Mouse (Mus musculus): ENCODE results near the gene Zfand4.
"Not testable (repeated sequence)": the region's sequence is repeated elsewhere in the genome, so short reads cannot be mapped to it uniquely, and the experiment has no call there.

Zfand4 gene

DNA sequence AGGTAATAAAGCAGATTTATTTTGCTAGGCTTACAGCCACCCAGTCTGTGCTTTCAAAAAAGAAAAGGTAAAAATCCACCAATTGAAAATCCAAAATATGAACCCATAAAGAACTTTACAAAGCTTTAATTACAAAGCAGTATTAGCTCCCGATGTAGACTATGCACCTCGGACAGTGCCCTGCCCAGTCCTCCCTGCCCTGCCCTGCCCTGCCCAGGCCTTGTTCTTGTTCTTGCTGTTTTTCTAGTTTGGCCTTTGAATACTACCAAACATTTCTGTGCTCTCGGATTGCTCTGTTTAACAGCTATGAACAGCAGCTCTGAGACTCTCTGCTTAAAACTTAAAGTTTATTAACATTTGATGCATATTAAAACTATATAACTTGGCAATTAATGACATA is 62.6 kb downstream of the Zfand4 start:
- DNase-seq, result no peak

DNA sequence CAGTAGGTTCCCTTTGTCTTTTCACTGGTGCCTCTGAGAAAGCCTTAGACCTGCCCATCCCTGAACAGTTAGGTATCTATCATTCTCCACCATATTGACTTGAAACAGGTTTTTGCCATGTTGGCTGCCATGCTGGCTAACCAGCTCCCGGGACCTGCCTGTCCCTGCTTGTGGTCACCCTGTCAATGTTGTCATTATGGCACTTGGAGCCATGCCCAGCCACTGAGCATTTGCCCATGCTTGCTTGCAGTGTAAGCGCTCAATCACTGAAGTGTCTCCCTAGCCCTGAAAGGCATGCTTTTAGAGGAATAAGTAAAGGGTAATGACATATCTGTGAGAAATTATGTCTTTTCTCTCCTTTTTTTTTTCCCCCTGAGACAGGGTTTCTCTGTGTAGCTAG is 67.4 kb downstream of the Zfand4 start:
- no peak for DNase-seq

DNA sequence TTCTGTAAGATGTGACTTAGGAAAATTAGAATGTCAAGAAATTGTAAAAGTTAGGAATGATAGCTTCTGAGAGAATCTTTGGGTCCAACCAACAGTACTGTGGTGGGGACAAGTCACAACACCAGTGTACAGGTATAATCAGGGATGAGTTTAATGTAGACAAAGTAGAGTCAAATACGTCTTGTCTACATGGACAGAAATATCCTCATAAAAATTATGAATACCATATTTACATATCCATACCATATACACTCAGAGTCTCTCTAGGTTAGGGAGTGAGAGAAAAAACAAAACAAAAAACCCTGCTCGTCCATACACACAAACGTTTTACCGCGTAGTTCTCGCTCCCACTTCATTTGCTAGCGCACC is 73.4 kb downstream of the Zfand4 start:
- no peak for DNase-seq

DNA sequence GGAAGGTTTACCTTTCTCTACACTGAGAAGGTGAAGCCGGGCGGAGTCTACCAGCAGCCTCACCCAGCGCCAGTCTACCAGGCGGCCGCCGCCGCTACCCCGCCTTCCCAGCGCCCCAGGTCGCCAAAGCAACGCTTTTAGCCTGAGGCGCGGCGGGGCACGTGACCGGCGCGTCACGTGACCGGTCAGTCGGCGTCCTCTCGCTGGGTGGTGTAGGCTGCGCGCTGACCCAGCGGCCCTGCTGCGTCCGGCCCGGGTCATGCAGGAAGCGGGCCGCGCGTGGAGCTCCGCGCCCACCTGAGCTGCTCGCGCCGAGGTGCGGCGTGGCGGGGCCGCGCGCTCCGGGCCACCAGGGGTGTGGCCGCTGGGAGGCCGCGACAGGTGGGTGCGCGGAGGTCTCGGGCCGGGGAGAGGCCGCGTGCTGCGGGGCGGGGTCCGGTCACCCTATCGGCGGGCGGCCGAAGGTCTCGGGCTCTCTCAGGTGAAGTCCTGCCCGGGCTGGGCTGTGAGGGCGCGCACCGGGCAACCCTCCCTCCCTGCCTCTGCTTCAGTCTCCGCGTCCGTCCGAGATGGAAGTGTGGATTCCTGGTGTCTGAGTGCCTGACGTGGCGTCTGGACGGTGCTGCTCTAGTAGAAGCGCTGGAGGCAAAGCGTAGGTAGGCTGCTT is 73.9 kb downstream of the Zfand4 start, which contains the start of gene March8:
Gene March8 (plus strand): TSS at position 190 of the 667 bp plus-strand sequence.
- peak; percentile 50 to 53 for DNase-seq

DNA sequence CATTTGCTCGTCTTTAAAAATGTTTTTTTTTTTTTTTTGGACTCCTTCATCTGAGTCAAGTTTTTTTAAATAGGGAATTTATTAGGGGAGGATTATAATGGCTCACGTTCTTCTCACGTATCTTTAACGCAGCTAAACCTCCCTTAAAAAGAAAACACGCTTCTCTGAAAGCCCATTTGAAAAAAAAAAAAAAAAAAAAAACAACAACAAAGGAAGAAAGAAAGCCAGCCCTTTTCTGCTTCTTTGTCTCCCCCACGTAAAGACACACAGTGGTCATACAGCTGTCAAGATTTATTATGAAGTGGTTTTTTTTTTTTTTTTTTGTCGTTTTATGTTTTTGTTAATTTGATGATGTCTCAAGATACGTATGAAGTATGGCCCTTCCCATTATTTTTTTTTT is 74.5 kb downstream of the Zfand4 start:
- no peak for DNase-seq

DNA sequence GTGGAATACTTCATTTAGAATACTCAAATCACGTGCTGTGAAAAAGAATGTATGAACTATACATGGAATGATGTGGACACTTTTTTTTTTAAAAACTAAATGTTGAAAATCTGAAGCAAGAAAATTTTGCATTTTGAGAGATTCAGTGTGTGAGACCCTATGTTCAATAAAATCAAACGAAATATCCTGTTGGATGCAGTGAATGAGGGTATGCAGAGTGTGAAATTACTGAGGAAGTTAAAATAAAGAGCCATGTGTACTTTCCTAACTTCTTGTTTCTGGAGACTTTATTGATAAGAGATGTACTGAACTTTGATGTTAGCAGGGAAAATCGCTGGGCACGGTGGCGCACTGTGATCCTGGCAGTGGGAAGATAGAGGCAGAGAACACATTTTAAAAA is 75.1 kb downstream of the Zfand4 start:
- no peak for DNase-seq

DNA sequence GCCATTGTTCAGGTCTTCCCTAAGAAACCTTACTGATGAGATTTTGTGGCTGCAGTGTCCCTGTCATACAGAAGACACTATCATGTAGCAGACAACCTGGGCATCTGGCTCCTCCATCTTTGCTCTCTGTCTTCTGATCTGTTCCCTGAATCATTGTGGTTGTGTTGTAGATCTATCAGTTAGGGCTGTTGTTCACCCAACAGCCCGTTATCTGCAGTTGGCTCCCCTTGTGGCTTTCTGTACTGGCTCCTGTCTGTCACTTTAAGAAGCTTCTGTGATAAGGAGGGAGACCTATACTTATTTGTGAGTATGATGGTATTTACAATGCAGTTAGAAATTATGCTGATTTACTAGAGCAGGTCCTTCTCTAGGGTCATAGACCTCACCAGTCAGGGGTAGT is 76.5 kb downstream of the Zfand4 start:
- DNase-seq, result no peak

DNA sequence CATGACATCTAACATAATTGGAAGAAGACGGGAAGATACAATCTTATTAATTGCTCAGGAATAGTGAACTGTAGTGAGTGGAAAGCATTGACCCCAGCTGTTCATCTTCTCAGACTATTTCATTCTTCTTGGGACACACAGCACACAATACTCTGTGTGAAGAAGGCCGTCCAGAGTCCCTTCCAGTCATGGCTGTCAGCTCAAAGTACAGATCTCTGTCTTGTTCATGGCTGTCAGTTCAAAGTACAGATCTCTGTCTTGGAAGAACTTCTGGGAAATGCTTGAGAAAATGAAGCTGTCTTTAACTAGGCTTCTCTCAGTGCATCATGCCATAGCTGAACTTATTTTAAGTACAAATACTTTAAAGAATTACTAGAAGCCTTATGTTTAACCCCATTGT is 83.9 kb downstream of the Zfand4 start:
- no peak for DNase-seq

DNA sequence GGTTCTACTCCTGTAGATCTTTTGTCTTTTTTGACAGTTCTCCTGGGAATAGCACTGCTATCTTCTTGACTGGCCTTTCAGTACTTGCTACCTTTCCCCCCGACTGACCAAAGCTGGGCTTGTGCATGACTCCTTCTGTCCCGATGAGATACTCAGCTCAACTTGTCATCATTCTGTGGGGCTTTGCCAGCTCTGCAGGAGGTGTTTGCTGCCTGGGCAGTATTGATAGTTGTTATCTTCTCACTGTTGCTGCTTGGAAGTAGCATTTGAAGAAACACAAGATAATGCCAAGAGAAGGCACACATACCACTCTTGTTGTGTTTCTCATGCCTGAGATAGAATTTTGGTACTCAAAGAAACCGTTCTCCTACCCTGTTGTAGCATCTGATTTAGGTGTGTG is 86.0 kb downstream of the Zfand4 start:
- no peak for DNase-seq

DNA sequence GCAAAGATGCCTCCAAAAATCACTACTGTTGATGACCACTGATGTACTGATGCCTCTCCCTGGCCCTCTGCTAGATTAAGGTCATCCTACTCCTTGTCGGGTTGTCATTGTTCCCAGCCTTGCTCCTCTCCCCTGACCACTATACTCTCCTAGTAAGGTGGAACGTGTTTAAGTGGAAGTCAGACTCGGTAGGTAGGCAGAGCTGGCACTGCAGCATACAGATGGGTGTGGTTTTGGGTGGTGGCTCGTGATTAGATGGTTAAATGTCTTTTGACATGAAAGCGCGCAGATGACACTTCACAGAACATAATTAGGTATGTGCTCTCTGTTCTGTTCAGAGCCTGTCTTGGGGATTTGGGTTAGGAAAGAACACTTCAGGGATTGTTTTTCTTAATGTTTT is 86.6 kb downstream of the Zfand4 start:
- no peak for DNase-seq

DNA sequence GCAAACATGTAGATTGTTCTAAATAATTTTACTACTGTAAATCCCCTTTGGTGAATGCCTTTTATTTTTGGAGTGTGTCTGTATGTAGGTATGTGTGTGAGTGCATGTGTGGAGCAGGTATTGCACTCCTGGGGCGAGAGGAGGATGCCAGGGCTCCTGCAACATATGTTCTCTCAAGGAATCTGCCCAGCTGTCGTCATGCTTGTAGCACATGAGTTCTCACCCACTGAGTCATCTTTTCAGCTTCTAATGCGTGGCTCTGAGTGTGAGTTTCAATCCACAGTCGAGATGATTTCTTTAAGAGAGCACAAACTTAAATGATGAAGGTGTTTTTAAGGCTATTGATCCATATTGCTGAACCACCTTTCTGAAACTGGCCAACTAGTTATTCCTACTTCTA is 87.5 kb downstream of the Zfand4 start:
- no peak for DNase-seq

DNA sequence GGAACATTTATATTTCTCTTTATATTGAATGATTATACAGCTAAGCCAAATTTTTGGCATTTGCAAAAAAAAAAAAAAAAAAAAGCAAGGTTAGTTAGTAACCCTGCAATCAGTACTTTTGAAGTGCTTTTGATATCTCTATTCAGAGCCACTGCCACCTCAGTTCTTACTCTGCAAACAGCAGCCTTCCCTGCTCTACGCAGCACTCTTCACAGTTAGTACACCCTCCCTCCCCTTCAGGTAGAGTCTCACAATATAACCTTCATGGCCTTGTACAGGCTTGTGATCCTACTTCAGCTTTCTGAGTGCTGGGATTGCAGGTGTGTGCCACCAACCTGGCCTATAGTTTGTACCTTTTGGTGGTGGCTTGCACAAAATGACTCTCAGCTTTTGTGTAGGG is 89.4 kb downstream of the Zfand4 start:
- no peak for DNase-seq

DNA sequence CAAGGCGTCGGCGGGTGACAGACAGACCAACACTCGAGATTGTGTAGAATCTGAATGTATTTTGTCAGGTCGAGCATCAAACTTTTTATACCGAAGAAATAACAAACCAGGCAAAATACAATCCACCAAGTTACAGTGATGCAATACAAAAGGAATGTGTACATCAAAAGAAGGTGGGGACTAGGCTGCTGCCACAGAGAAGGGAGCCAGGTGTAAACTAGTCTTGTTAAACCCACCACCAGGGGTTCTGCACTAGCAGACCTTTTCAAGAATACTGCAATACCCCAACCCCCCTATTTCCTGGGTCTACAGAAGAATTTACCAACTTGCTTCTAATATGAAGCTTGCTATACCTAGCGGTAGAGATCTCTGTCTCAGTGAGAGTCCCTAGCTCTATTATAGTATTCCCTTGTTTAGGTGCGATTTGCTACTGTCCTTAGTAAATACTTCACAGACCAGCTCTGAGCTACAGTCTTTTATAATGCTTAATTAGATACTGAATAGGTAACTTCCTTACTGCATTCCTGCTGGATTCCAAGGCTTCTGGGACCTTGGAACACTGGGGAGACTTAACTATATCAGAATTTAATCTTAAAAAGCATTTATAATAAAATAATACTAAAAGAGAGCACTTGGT is 92.4 kb downstream of the Zfand4 start:
- not testable (repeated sequence) for DNase-seq

DNA sequence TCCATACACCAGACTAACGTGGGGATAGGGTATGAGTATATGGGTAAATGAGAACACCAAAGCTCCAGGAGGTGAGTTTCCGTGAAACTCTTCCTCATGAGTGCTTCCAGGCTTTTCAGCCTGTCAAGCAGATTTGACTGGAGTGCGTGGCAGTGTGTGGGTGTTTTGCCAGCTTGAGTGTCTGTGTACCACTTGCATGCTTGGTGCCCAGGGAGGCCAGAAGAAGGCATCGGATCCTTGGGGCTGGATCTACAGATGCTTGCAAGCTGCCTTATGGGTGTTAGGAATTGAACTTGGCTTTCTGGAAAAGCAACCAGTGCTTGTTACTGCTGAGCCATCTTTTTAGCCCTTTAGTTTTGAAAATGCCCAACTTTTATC is 92.9 kb downstream of the Zfand4 start:
- DNase-seq, result no peak

DNA sequence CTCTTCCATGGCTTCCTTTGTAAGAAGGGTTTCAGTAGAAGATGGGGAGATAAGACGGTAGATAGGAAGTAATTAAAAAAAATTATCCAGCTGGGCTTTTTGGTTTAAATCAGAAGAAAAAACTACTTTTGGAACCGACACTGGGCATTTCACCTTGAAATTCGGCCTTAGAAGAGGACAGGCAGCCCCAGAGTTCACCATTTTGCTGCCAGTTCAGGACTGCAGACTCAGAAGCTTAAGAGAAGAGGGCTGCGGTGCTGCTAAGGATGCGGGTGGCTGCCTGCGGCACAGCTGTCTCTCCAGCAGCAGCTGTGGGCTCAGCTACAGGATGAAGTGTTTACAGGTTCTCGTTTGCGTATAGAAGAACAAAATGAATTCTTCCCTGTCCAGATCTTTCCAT is 94.0 kb downstream of the Zfand4 start:
- no peak for DNase-seq

DNA sequence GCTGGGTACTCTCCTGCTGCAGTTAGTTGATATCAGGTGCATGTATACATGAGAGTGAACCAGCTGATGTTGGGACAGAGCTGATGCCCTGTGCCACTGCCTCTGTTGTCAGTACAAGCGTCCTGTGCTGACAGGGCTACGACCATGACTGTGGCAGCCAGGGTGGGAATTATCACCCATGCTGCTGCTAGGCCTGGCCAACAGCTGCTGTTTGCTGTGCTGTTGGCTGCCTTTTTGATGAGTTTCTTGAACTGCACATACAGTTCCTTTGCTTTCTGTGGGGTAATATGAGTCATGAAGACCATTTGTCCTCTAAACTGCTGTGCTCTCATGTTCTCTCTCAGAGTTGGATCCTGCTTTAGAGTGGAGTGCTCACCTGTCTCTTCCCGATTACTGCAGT is 95.2 kb downstream of the Zfand4 start:
- no peak for DNase-seq

DNA sequence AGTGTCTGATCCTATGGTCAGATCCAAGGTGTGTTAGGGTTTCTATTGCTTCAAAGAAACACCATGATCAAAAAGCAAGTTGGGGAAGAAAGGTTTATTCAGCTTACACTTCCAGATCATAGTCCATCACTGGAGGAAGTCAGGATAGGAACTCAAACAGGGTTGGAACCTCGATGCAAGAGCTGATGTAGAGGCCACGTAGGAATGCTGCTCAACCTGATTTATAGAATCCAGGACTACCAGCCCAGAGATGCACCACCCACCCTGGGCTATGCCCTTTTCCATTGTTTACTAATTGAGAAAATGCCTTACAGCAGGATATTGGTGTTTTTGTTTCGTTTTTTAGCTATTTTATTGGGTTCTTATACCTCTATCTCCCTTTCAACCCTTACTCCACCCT is 97.4 kb downstream of the Zfand4 start:
- DNase-seq, result no peak

DNA sequence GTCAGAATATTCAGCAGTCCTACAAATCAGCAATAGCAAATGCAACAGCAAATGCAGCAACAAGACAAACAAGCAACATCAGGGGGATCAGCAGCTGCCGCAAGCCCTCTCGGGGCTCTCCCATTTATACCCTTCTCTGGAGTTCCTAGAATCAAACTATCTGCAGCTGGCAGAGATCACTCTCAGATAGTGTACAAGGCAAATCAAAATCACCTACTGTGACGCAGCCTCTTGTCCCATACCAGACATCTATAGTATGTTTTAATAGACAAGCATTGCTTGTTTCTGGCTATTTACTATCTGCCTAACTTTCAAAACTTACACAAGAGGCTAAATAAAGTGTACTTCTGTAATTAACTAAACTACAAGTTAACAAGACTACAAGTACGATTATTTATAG is 98.0 kb downstream of the Zfand4 start:
- no peak for DNase-seq

DNA sequence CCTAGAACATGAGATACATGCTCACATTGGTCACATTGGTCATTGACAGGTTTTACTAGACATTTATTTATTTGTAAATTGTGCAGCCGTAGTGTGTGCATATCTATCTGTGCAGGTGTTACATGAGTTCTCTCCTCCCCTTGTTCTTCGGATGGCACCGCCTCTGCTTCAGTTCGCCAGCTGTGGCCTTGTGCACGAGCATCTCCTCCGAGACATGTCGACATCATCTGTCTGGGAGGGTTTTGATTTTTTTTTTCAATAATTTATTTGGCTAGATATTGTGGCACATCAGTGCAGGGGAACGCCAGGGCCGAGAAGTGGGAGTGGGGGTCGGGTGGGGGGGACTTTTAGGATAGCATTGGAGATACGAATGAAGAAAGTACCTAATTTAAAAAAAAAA is 103.9 kb downstream of the Zfand4 start:
- DNase-seq, result no peak

DNA sequence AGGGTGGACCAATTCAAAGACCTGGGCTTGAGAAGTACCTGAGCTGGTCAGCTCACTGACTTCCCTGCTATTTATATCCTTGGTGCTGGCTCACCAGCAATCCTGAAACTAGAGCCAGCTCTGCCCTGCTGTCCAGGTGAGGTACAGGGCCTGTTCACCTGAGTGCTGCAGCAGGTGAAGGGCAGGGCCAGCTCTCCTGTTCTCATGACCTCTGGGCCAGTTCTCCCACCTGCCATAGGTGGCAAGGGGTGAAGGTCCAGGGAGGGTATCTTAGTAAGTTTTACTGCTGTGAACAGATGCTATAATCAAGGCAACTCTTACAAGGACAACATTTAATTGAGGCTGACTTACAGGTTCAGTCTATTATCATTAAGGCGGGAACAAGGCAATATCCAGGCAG is 105.8 kb downstream of the Zfand4 start:
- no peak for DNase-seq

DNA sequence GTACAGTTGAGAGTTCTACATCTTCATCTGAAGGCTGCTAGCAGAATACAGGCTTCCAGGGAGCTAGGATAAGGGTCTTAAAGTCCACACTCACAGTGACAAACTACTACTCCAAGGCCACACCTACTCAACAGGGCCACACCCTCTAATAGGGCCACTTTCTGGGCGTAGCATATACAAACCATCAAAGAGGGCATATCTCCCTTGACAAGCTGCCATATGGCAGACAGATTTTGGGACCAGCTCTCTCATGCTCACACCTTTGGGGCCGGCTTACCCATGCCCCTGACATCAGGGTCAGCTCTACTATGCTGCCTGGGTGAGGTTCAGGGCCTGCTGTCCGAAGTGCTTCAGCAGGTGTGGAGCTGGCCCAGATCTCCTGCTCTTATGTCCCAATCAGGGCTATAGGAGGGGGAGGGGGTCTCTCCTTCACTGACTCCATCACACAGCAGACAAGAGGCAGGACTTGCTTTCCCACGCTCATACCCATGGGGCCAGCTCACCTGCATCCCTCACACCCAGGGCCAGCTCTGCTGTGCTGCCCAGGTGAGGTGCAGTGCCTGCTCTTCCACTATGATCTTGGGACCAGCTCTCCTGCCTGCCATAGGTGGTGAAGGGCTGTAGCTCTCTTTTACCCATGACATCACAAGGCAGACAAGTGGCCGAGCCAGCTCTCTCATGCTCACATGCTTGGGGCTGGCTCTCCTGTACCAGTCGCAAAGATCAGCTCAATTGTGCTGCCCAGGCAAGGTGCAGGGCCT is 106.4 kb downstream of the Zfand4 start:
- no peak for DNase-seq

DNA sequence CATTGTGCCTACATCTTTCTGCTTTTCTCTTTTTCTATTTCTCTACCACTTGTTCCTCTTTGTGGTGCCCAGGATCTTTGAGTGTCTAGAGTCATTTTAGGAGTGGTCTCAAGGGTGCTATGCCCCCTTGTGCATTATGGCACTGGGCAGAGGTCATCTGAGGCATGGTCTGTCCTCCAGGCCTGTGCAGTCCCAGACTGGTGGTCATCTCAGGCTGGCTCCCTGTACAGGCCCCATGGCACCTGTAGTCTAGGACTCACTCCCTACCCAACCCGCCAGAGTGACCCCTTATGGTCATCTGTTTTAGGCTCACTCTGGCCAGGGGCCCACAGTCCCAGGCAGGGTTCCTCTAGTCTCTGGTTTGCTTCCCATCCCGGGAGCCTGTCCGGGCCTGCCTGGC is 107.5 kb downstream of the Zfand4 start:
- no peak for DNase-seq

DNA sequence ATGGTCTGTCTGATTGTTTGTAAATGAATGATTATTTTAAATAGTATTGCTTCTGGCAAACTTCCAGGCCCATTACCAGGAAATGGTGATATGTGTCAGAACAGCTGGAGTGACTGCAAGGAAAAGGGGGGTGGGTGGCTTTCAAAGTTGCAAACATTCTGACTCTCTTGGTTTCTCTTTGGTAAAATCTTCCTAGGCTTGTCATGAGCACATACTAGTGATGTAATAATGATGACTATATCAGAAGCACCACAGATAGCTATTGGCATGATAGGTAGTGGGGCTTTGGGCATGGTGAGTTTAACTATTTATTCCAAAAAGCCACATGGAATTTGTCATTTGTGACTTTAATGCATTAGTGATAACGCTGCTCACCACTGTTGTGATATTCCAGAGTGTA is 110.1 kb downstream of the Zfand4 start:
- DNase-seq, result no peak

DNA sequence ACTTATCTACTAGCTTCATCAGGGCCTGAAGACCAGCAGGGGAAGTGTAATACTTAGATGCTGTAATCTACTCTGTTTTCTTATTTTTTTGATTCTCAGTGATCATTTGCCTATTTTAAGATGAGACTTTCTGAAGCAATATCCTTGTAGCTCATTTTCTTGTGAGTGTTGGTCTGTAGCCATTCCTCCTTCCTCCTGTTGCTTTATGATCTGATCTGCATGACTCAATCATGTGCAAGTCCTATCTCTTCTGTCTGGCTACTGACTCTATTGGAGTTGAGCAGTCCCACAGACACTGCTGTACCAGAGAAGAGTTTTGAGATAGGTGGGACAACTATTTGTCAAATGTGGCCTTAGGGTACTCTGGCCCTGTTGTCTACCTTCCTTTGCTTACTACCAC is 110.6 kb downstream of the Zfand4 start:
- DNase-seq, result no peak

Data from spleen, adult 18-20 months (tissue).